Mouse (Mus musculus) ES-E14 (cell line): ENCODE measurements at regions not wholly inside any gene's neighbourhood (a gene's known extent, or its start where the extent isn't known, plus 50 kb on each side); places are given as distances from the start of the nearest gene placed in this dataset.

ENCODE experiments used
- DNase-seq: peaks from one replicate; pipeline ENCODE4 v3.0.0-alpha.2; 2013; ENCODE audit warnings: low read depth, low spot score
- H3K27ac ChIP-seq: 2 replicates; pipeline ENCODE4 v1.5.1; 2012; ENCODE audit warnings: low read depth, mild to moderate bottlenecking, low read length, moderate library complexity, mixed read lengths; ENCODE audit not compliant: poor library complexity, insufficient read depth, severe bottlenecking
- H3K36me3 ChIP-seq: 2 replicates; pipeline ENCODE4 v1.6.1; 2012; ENCODE audit warnings: mild to moderate bottlenecking, low read length, moderate library complexity, mixed read lengths; ENCODE audit not compliant: control insufficient read depth, poor library complexity, insufficient read depth, severe bottlenecking
- H3K4me1 ChIP-seq, 2 experiments: fragments of 150-350 bp in 1 of 2; sonication (generic) in 1 of 2; 2 replicates each; pipeline ENCODE4 v1.6.1; 2012; ENCODE audit warnings: low read length in 2 of 2, mild to moderate bottlenecking in 1 of 2, mixed read lengths in 1 of 2; ENCODE audit not compliant: control insufficient read depth in 2 of 2, insufficient read depth in 2 of 2, poor library complexity in 1 of 2
- H3K4me3 ChIP-seq, 2 experiments: fragments of 150-350 bp in 1 of 2; sonication (generic) in 1 of 2; 2 replicates each; pipeline ENCODE4 v1.5.1; 2012; ENCODE audit warnings: low read length in 2 of 2, low read depth in 1 of 2, mild to moderate bottlenecking in 1 of 2, mixed read lengths in 1 of 2; ENCODE audit not compliant: insufficient read depth in 1 of 2, poor library complexity in 1 of 2, severe bottlenecking in 1 of 2
- H3K9ac ChIP-seq: 2 replicates; pipeline ENCODE4 v1.6.1; 2012; ENCODE audit warnings: low read depth, mild to moderate bottlenecking, low read length, mixed read lengths; ENCODE audit not compliant: poor library complexity, insufficient read depth, severe bottlenecking
- H3K9me3 ChIP-seq: fragments of 150-350 bp; sonication (generic); 2 replicates; pipeline ENCODE4 v1.6.1; 2012; ENCODE audit warnings: low read depth, mild to moderate bottlenecking, low read length; ENCODE audit not compliant: control insufficient read depth, insufficient read depth
- CHD2 ChIP-seq: IDR thresholded peaks from 2 replicates; pipeline ENCODE4 v1.6.1; 2014; ENCODE audit warnings: mild to moderate bottlenecking, low read depth, low read length, inconsistent platforms
- HCFC1 ChIP-seq: IDR thresholded peaks from 2 replicates; pipeline ENCODE4 v1.6.1; 2012; ENCODE audit warnings: low read length, inconsistent platforms, borderline replicate concordance; ENCODE audit not compliant: insufficient read depth
- MAFK ChIP-seq: IDR thresholded peaks from 2 replicates; pipeline ENCODE4 v1.6.1; 2014; ENCODE audit warnings: mild to moderate bottlenecking, low read depth, low read length, inconsistent platforms; ENCODE audit not compliant: insufficient read depth
- ZC3H11A ChIP-seq: IDR thresholded peaks from 2 replicates; pipeline ENCODE4 v1.6.1; 2012; ENCODE audit warnings: low read depth, mild to moderate bottlenecking, inconsistent platforms, low read length, borderline replicate concordance
- ZNF384 ChIP-seq: IDR thresholded peaks from 2 replicates; pipeline ENCODE4 v1.6.1; 2012; ENCODE audit warnings: low read depth, low read length, inconsistent platforms
- in situ Hi-C, 2 experiments: fragments of 600-800 bp; cut with MboI; formaldehyde crosslinking; loops; one replicate each; pipeline ENCODE4 v1.15.1; 2025; ENCODE audit warnings: low sequenced_read_pairs in 2 of 2, inconsistent platforms in 1 of 2; ENCODE audit not compliant: unreplicated experiment in 2 of 2

DNA sequence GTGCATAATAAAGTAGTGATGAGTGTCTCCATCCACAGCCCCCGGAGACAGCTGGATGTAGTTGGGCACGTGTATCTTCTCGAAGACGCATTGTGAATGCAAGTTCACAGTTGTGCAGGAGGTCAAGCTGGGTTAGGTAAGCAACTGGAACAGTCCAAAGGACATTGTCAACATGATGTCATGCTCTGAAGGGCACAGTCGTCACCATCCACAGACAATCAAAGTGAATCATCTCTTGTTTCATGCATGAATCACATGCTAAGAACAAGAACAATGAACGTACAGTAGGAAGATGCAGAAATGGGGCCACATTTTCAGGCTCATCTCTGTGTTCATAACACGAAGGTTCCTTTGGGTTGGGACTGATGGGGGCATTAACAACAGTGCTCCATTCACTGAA lies 90.4 kb upstream of the Kit start:
- H3K9me3 ChIP-seq = no peaks in the 10 kb centered on the region
- no peak overlapping the region for H3K27ac ChIP-seq
- H3K36me3 ChIP-seq = no peaks in the 10 kb centered on the region
- in situ Hi-C loops = no loop called here
- H3K9ac ChIP-seq = no peak overlapping the region
- H3K4me1 ChIP-seq = no peaks in the 10 kb centered on the region
- no peak for DNase-seq
- TF ChIP-seq ZC3H11A = no peak
- TF ChIP-seq ZNF384 = no peak
- H3K4me3 ChIP-seq = no peak overlapping the region

GRCm38 (mm10) chr5:75490806-75491205 lies 83.9 kb upstream of the Kit start:
- Histone ChIP-seq H3K27ac (no peak overlapping the region), H3K9ac (no peak overlapping the region), H3K36me3 (no peaks in the 10 kb centered on the region), H3K4me1 (peaks cover 0 to 2% of the 10 kb centered on the region in 2 experiments; a peak in 1 of 4 replicates), H3K9me3 (no peaks in the 10 kb centered on the region), H3K4me3 (no peak overlapping the region)
- DNase-seq = no peak
- TF ChIP-seq HCFC1 (no peak), CHD2 (no peak), ZNF384 (no peak), ZC3H11A (no peak), MAFK (no peak)
- in situ Hi-C loops = no loop called here

- Histone ChIP-seq H3K36me3 (no peaks in the 10 kb centered on the region), H3K27ac (no peak overlapping the region), H3K9me3 (no peaks in the 10 kb centered on the region), H3K9ac (no peak overlapping the region), H3K4me3 (no peak overlapping the region), H3K4me1 (peaks cover 0 to 2% of the 10 kb centered on the region in 2 experiments; a peak in 1 of 4 replicates)
- no peak for TF ChIP-seq HCFC1
- TF ChIP-seq CHD2 = no peak
- TF ChIP-seq MAFK = no peak
- TF ChIP-seq ZNF384 = no peak
- no peak for TF ChIP-seq ZC3H11A
- in situ Hi-C loops = no loop called here
- DNase-seq = no peak
These were observed 80.6 kb upstream of the Kit start for GRCm38 (mm10) chr5:75494143-75494542.

- H3K36me3 ChIP-seq = no peaks in the 10 kb centered on the region
- H3K9ac ChIP-seq = no peak overlapping the region
- DNase-seq = no peak
- no peak for TF ChIP-seq ZNF384
- no peak for TF ChIP-seq HCFC1
- TF ChIP-seq CHD2 = no peak
- TF ChIP-seq ZC3H11A = no peak
- no peak for TF ChIP-seq MAFK
- H3K27ac ChIP-seq = no peak overlapping the region
- in situ Hi-C loops = no loop called here
- no peaks in the 10 kb centered on the region for H3K4me1 ChIP-seq
- no peaks in the 10 kb centered on the region for H3K9me3 ChIP-seq
- H3K4me3 ChIP-seq = no peak overlapping the region
These were observed 75.7 kb upstream of the Kit start for GRCm38 (mm10) chr5:75499053-75499452.

GRCm38 (mm10) chr5:75499695-75500094 lies 75.0 kb upstream of the Kit start:
- no peaks in the 10 kb centered on the region for H3K9me3 ChIP-seq
- TF ChIP-seq ZC3H11A (peak; percentile 76; the same call in 1 of the 2 replicates), ZNF384 (no peak), MAFK (no peak)
- in situ Hi-C loops = no loop called here

More at GRCm38 (mm10) chr5:75499695-75500094, 75.0 kb upstream of the Kit start:
- Histone ChIP-seq H3K4me1 (no peaks in the 10 kb centered on the region), H3K9ac (no peak overlapping the region), H3K4me3 (no peak overlapping the region), H3K27ac (no peak overlapping the region), H3K36me3 (no peaks in the 10 kb centered on the region)
- no peak for DNase-seq
